Mouse (Mus musculus) brain, embryonic 14.5 days (tissue): Measurements from ENCODE around the gene Olfr1418.

Source experiments
- CTCF ChIP-seq: fragments of 200-500 bp; IDR thresholded peaks from 2 replicates; pipeline ENCODE4 v1.5.1; 2012; ENCODE audit warnings: inconsistent platforms, mild to moderate bottlenecking, moderate library complexity, borderline replicate concordance; ENCODE audit not compliant: insufficient read depth, insufficient read length; ENCODE audit errors: extremely low read depth
- POLR2A ChIP-seq: fragments of 200-500 bp; IDR thresholded peaks from 2 replicates; pipeline ENCODE4 v1.6.1; 2012; ENCODE audit warnings: mild to moderate bottlenecking, inconsistent platforms, borderline replicate concordance; ENCODE audit not compliant: poor library complexity, insufficient read depth, insufficient read length, severe bottlenecking; ENCODE audit errors: extremely low read depth

DNA sequence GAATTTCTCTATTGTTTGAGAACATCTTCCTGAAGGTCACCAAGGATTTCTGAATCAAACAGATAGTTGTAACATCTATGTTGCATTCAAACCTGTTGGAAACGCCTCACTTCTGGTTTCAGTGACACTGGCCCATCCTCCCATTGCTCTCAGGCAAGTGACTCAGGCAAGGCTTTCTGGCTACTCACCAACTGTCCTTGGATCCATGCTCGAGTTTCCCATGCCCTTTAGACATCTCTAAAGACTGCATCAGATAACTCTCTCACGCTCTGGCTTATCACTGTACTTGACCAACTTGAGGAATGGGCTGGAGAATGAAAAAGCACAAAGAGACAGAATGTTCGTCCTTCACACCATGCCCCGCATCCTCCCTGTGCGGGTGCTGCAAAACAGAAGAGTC is 4.4 kb downstream of the Olfr1418 start:
- TF ChIP-seq CTCF (no peak), POLR2A (no peak)
